Mouse (Mus musculus) embryo, embryonic 9.5 days (tissue): ENCODE data around the gene Tenm3.
"Not testable (repeated sequence)": the region's sequence is repeated elsewhere in the genome, so short reads cannot be mapped to it uniquely, and the experiment has no call there.

ENCODE experiments used
- DNase-seq: peaks from one replicate; pipeline ENCODE4 v3.0.0-alpha.2; 2017; ENCODE audit errors: extremely low spot score

Gene Tenm3

DNA sequence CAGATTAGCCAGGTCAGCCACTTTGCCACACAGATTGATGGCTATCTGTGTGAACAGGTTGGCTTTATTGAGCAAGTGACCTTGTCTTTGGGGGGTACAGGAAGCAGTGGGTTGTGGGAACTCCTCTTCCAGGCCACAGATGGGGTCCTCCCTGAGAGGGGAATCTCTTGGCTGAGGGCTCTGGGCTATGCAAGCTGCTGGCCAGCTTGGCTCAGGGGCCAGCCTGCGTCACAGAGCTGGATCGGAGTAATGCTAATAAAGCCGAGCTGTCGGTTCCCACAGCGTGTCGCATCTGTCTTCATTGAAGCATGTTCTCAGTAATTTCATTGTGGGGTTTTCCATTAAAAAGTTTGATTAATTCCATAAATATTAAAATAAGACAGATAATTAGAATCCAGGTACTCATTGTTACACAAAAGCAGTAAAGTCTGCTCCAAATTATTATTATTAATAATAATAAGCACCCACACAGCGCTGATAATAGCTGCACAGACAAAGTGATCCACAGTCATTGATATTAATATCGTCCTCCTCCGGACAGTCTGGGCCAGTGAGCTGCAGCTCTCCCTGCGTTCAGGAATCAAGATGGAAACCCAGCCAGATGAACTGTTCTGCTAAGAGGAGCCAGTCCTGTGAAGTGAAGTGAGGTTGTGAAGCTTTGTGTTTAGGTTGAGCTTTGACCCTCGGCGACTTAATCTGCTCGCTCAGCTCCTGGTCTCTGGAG lies 639.5 kb downstream of the Tenm3 start:
- no peak for DNase-seq

DNA sequence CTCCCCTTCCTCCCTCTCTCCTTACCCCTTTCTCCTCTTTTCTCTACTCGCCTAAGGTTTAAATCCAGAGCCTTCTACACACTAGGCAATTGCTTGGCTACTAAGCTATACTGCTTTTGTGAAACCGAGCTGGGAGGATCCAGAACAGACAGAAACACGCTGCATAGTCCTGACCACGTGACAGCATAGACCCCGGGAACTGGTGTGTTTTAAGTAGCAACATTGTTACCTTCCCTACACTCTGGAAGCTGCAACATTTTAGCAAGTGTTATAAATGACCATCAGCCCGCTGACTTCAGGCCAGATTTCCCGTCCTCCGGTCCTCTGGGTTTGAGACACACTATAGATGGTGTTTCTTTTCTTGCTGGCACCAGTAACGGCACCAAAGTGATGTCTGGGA lies 640.1 kb downstream of the Tenm3 start:
- no peak for DNase-seq

DNA sequence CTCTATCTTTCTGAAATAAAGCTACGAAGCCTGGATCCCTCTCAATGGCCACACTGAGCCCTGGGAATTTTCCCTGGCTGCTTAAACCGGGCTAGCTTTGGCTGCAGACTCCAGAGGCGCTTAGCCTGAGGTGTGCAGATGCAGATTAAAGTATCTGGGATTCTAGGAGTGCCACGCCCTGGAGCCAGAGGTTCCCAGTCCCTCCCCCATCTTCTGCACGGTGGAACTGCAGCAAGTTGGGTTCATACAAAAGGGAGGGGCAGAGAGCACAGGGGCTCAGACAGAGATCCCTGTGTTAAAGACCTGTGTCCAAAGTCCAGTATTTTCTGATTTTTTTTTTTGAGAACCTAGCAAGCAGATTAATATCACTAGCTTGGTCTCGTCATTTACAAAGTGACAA lies 640.6 kb downstream of the Tenm3 start:
- no peak for DNase-seq

DNA sequence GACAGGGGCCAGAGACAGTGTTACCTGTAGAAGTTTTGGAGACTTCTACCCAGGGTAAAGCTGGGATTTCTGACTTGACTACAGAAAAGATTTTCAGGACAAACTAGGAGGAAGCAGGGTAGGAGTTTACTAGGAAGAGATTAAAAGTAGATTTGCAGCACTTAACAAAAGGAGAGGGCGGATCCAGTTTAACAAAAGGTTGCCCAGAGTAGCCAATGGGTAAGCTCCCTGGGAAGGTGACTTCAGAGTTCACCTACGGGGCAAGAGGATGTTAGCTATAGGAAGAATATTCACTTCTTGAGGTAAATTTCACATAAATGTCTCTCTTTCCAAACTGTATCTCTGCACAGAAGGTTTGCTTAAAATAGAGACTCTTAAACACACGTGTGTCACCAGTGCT lies 641.1 kb downstream of the Tenm3 start:
- no peak for DNase-seq

DNA sequence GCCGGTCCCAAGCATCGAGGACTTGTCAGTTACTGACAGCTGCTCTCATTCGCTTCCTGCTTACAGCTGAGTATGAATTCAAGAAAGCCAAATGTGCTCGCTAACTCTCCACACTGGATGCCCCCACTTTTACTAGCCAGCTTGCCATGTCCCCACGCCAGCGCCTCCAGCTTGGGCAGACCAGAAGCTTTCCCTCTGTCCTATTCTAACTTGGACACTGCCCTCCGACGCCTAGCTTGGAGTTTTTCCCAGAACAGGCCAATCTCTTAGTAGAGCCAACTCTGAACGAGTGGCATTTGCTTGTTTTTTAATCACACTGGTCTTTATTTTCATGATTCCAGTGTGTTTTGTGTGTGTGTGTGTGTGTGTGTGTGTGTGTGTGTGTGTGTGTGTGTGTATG lies 644.6 kb downstream of the Tenm3 start:
- DNase-seq, result no peak

DNA sequence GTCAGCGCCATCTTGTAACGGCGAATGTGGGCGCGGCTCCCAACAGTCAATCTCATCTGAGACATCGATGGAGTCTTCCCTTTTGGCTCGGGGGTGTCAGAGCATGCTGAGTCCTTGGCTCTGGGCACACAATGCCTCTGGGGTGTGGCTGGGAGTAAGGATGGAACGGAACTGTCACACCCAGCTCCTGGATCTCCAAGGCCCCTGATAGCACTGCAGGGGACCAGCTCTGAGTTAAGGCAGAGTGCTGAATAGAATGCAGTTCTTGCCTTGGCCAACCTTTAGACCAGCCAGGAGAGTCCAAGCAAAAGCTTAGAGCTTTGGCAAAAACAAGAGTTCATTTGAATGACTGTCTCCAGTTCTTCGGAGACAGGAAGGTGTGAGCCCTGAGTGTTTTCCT lies 647.8 kb downstream of the Tenm3 start:
- DNase-seq, result no peak

DNA sequence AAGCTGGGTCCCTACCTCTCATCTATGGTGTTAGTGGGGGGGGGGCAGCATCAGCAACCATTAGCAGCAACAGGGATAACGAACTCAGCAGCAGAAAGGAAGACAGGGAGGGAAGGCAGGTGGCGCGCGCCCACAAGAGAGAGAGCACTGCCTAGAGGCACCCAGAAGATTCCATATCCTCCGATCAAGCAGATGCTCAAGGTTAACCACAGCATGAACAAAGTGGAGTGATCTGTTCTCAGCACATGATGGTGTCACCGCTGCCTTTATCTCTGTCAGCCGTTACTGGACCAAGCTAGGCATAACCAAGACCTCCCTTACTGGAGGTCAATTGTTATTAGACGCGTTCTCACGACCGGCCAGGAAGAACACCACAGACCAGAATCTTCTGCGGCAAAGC lies 655.2 kb downstream of the Tenm3 start:
- DNase-seq, result no peak

DNA sequence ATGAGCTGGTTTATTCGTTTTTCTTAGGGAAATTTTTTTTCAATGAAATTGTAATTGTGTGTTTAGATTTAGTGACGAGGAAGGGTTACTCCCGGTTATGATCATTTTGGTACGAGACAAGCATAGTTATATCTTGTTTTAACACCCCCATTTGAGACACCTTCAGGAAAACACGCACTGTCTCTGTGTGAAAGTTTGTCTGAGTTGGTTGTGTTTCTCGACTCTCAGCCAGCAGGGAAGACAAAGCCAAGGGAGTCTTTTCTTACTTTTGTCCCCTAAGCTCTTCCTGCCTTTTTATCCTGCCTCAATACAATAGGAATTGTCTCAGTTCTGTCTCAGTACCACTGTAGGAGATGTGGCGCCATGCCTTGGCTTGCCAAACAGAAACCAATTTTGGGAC lies 660.0 kb downstream of the Tenm3 start:
- DNase-seq, result no peak

DNA sequence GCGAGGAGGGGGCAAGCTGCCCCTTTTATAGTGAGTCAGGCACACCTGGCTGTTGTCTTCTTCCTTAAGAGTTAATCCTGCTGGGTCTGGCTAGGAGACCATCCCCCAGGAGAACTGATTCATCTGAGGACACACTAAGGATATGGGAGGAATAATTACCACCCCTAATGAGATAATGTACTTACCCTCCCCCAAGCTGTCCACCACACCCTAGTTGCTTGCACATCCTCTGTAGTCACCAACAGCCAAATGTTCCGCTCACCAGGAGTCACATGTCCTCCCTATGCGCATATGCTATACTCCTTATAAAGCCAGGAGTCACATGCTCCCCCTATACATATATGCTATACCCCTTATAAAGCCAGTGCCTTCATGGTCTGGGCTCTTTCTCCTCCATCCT lies 662.8 kb downstream of the Tenm3 start:
- DNase-seq, result no peak

DNA sequence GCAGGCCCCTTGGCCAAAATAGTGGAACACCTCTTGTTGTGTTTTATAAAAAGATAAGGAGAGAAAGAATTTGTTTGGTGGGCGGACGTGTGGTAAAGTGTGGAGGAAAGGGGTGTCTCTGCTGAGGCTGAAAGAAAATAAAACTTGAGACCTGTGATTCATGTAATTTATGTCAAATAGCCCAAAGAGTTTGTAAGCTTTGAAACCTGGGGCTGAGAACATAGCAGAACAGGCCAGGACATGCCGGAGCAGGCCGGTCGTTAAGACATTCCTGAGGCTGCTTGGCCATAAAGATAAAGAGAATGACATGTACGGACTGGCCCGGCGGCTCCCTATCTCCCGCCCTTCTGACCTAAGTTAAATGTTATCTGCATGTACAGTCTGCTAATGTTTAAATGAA lies 663.6 kb downstream of the Tenm3 start:
- not testable (repeated sequence) for DNase-seq

DNA sequence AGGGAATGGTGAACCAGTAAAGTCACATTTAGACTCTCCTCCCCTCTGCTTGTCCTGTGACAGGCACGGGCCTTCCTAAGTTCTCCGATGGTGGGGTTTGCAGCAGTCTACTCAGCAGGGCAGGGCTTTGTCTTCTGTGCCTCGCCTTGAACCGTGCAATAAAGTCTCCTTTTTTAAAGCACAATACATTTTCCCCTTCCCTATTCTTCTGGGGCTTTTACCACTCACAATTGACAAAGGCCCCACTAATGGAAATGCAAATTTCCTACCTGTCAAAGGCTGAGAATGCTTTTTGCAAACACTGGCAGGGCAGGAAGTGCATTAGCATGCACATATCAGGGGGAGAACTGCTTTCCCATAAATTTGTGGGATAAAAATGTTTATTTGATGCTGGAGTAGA lies 664.8 kb downstream of the Tenm3 start:
- no peak for DNase-seq

DNA sequence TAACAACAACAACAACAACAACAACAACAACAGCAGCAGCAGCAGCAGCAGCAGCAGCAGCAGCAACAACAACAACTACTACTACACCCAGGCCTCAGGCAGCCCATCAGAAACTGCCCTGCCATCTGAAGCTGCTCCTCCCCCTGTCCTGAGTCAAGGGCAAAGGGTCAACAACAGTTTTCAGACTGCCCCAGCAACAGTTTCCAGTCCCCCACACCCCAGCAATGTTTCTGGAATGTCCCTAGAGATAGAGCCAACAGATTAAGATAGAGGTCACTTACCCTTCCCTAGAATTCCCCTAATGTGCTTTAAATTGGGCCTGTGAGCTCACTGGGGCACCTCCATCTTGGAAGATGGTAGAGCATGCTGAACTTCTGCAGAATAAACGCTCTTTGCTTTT lies 665.9 kb downstream of the Tenm3 start:
- no peak for DNase-seq
